Mouse (Mus musculus) bone marrow macrophage, adult 2 months (primary cell): ENCODE measurements around the gene Sptlc2.

Experiments used
- CTCF ChIP-seq: IDR thresholded peaks from 2 replicates; pipeline ENCODE4 v1.5.1; 2012; ENCODE audit warnings: low read depth, mild to moderate bottlenecking, low read length, moderate library complexity
- POLR2A ChIP-seq: IDR thresholded peaks from 2 replicates; pipeline ENCODE4 v1.6.1; 2012; ENCODE audit warnings: mild to moderate bottlenecking, low read depth, low read length, borderline replicate concordance

DNA sequence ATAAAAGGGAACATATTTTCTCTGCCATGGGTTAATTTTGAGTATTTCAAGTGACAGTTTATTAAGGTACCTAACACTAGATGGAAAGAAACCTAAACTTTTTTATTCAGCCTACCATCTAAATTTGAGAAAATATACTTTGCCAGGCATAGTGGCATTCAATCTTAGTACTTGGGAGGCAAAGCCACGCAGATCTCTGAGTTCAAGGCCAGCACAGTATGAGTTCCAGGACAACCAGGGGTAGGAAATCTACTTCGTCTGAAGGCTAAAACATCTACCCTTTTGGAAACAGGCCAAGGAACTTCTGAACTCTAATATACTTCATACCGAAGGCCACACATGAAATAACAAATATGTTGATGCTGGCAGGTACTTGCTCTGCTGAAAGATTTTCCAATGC is 26.0 kb downstream of the Sptlc2 start:
- TF ChIP-seq POLR2A (no peak), CTCF (no peak)
